Mouse (Mus musculus): ENCODE data around the gene Clnk. TPM values are rescaled to one million over a fixed set of nuclear protein-coding genes. Genes with fewer than 3 reads are reported as not detected.

The Clnk gene
- total and polyA plus RNA-seq, 3 experiments = 0.08 TPM; not detected in 2

DNA sequence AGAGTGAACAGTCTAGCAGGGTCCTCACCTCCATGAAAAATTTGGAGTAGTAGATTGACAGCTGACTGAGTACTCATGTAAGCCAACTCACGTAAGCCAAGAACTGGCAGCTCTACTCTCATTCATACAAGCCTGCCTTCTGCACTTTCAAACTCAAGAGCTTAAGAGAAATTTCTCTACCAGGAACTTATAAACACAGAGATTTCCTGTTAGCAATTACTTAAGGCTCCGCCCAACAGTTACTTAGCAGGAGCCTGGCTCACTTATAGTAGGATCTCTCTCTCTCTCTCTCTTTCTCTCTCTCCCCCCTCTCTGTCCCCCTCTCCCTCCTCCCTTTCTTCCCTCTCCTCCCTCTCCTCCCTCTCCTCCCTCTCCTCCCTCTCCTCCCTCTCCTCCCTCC is 32.3 kb downstream of the Clnk start:
- Histone ChIP-seq H3K4me1 (ENCODE audit: control insufficient read depth, insufficient read depth, low read length) (no peaks in the 10 kb centered on the region), H3K4me3 (no peak overlapping the region), H3K36me3 (ENCODE audit: control insufficient read depth, insufficient read depth, low read length) (no peaks in the 10 kb centered on the region), H3K9ac (ENCODE audit: low read depth, low read length) (no peak overlapping the region), H3K79me2 (replicated peaks; ENCODE audit: control insufficient read depth, insufficient read depth, low read length) (no peaks in the 10 kb centered on the region), H3K27ac (no peak overlapping the region), H3K27me3 (ENCODE audit: control insufficient read depth, insufficient read depth, low read length) (no peaks in the 10 kb centered on the region)
- TF ChIP-seq CTCF (IDR thresholded peaks at IDR 0.05) = no peak
- TF ChIP-seq POLR2A (IDR thresholded peaks at IDR 0.05; ENCODE audit: insufficient read depth, low read depth, low read length) = no peak
- no peak for TF ChIP-seq EP300 (IDR thresholded peaks at IDR 0.05; ENCODE audit: insufficient read depth, low read depth, low read length)
- intact Hi-C loops (cut with DNase I) = no loop called here
- no peak for DNase-seq
- WGBS = 89% methylated on average over 2 of the region's 2 CpGs

DNA sequence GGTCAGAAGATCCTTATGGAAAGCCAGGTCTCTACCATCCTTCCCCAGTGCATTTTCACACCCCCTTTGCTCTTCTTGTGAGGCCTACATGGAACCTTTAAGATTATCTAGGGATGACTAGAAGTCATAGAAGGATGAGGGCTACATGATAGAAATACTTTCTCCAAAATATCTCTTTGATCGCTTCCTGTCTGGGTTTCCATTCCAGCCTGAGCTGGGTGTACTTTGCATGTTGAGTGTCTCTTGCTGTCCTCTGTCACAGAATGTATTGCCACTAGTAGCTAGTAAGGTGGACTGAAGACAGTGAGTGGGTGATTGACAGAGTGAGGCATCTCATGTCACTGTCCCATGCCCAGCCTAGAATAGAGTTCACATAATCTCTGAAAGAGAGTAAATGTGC is 36.6 kb downstream of the Clnk start:
- Histone ChIP-seq H3K27me3 (ENCODE audit: control insufficient read depth, insufficient read depth, low read length) (no peaks in the 10 kb centered on the region), H3K4me1 (ENCODE audit: control insufficient read depth, insufficient read depth, low read length) (no peaks in the 10 kb centered on the region), H3K27ac (no peak overlapping the region), H3K36me3 (ENCODE audit: control insufficient read depth, insufficient read depth, low read length) (no peaks in the 10 kb centered on the region), H3K79me2 (replicated peaks; ENCODE audit: control insufficient read depth, insufficient read depth, low read length) (no peaks in the 10 kb centered on the region), H3K9ac (ENCODE audit: low read depth, low read length) (no peak overlapping the region), H3K4me3 (no peak overlapping the region)
- intact Hi-C loops (cut with DNase I) = no loop called here
- no peak for TF ChIP-seq CTCF (IDR thresholded peaks at IDR 0.05)
- no peak for TF ChIP-seq POLR2A (IDR thresholded peaks at IDR 0.05; ENCODE audit: insufficient read depth, low read depth, low read length)
- TF ChIP-seq EP300 (IDR thresholded peaks at IDR 0.05; ENCODE audit: insufficient read depth, low read depth, low read length) = no peak
- WGBS = 88% methylated on average over 1 of the region's 1 CpGs
- no peak for DNase-seq

DNA sequence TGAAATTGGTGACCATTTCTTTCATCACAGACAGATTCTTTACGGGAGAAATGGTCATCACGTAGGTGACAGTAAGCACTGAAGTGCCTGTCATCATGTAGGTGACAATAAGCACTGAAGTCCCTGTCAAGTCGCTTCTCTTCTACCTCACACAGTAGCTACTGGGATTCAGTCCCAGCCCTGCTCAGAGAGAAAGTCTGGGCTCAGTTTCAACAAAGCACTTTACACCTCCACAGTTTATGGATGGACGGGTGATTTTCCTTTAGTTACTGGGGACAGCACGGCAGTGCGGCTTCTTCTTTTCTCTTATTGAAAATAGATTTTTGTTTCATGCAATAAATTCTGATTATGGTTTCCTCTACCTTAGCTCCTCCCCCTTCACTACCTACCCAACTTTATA is 49.3 kb downstream of the Clnk start:
- intact Hi-C loops (cut with DNase I) = no loop called here

DNA sequence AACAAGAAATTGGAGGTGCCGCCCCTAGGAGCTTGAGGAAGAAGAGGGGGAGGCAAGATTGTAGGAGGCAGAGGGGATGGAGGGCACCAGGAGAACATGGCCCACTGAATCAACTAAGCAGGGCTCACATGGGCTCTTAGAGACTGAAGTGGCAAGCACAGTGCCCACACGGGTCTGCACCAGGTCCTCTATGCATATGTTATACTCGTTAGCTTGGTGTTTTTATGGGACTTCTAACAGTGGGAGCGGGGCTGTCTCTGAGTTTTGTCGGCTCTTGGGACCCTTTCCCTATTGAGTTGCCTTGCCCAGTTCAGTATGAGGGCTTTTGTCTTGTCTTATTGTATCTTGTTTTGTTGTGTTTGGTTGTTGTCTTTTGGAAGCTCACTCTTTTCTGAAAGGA is 50.0 kb downstream of the Clnk start:
- H3K4me1 ChIP-seq (ENCODE audit: control insufficient read depth, insufficient read depth, low read length) = no peaks in the 10 kb centered on the region
- H3K36me3 ChIP-seq (ENCODE audit: control insufficient read depth, insufficient read depth, low read length) = no peaks in the 10 kb centered on the region
- WGBS = 87% methylated on average over 5 of the region's 5 CpGs
- H3K4me3 ChIP-seq = no peak overlapping the region
- H3K27ac ChIP-seq = no peak overlapping the region
- no peak overlapping the region for H3K9ac ChIP-seq (ENCODE audit: low read depth, low read length)
- no peak for DNase-seq
- TF ChIP-seq EP300 (IDR thresholded peaks at IDR 0.05; ENCODE audit: insufficient read depth, low read depth, low read length) = no peak
- no peak for TF ChIP-seq CTCF (IDR thresholded peaks at IDR 0.05)
- no peak for TF ChIP-seq POLR2A (IDR thresholded peaks at IDR 0.05; ENCODE audit: insufficient read depth, low read depth, low read length)
- H3K79me2 ChIP-seq (replicated peaks; ENCODE audit: control insufficient read depth, insufficient read depth, low read length) = no peaks in the 10 kb centered on the region
- intact Hi-C loops (cut with DNase I) = no loop called here
- no peaks in the 10 kb centered on the region for H3K27me3 ChIP-seq (ENCODE audit: control insufficient read depth, insufficient read depth, low read length)

More for the DNA sequence above, 49.3 kb downstream of the Clnk start:
- no peak for TF ChIP-seq EP300 (IDR thresholded peaks at IDR 0.05; ENCODE audit: insufficient read depth, low read depth, low read length)
- no peak for TF ChIP-seq CTCF (IDR thresholded peaks at IDR 0.05)
- TF ChIP-seq POLR2A (IDR thresholded peaks at IDR 0.05; ENCODE audit: insufficient read depth, low read depth, low read length) = no peak
- WGBS = 69% methylated on average over 6 of the region's 6 CpGs
- Histone ChIP-seq H3K9ac (ENCODE audit: low read depth, low read length) (no peak overlapping the region), H3K36me3 (ENCODE audit: control insufficient read depth, insufficient read depth, low read length) (no peaks in the 10 kb centered on the region), H3K27me3 (ENCODE audit: control insufficient read depth, insufficient read depth, low read length) (no peaks in the 10 kb centered on the region), H3K27ac (no peak overlapping the region), H3K4me3 (no peak overlapping the region), H3K79me2 (replicated peaks; ENCODE audit: control insufficient read depth, insufficient read depth, low read length) (no peaks in the 10 kb centered on the region), H3K4me1 (ENCODE audit: control insufficient read depth, insufficient read depth, low read length) (no peaks in the 10 kb centered on the region)
- DNase-seq = no peak

DNA sequence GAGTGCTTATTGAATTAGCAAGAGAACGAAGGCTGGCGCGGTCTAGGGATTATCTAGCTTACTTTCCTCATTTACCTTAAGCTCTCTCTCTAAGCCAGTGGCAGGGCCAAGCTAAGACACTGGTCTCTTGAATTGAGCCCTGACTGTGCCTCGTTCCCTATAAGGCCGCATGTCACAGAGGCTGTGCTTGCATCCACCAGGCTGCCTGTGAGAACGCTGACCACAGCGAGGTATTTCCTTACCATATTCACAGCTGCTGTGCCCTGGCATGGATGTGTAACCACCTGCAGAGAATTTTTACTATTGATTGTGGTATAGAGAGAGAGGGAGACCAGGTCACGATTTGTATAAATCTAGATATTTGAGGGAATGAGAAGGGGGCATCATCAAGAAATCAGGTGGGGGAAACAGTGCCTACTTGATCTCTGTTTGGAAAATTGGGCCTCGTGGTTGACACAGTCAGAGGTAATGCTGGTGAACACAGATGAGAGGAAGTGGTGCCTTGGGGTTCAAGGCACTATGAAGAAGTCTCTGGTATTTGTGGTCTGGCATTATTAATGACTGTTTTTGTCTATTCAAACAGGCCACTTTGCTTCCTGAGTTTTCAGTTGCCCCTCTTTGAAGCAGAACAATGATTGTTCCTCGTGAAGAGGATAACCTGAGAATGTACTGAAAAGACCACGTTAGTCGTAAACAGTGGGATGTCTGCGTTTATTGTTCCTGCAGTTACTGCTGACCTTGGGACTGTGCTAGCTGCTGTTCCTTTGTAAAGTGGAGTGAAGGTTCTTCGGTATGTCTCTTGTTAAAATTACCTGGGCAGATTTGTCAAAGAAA is 52.3 kb downstream of the Clnk start:
- H3K27me3 ChIP-seq (ENCODE audit: control insufficient read depth, insufficient read depth, low read length) = no peaks in the 10 kb centered on the region
- H3K4me1 ChIP-seq (ENCODE audit: control insufficient read depth, insufficient read depth, low read length) = no peaks in the 10 kb centered on the region
- intact Hi-C loops (cut with DNase I) = no loop called here
- H3K27ac ChIP-seq = no peak overlapping the region
- H3K9ac ChIP-seq (ENCODE audit: low read depth, low read length) = no peak overlapping the region
- TF ChIP-seq EP300 (IDR thresholded peaks at IDR 0.05; ENCODE audit: insufficient read depth, low read depth, low read length) = no peak
- no peak for TF ChIP-seq CTCF (IDR thresholded peaks at IDR 0.05)
- no peak for TF ChIP-seq POLR2A (IDR thresholded peaks at IDR 0.05; ENCODE audit: insufficient read depth, low read depth, low read length)
- 71% methylated on average over 14 of the region's 14 CpGs for WGBS
- no peak overlapping the region for H3K4me3 ChIP-seq
- H3K79me2 ChIP-seq (replicated peaks; ENCODE audit: control insufficient read depth, insufficient read depth, low read length) = no peaks in the 10 kb centered on the region
- no peaks in the 10 kb centered on the region for H3K36me3 ChIP-seq (ENCODE audit: control insufficient read depth, insufficient read depth, low read length)
- no peak for DNase-seq

DNA sequence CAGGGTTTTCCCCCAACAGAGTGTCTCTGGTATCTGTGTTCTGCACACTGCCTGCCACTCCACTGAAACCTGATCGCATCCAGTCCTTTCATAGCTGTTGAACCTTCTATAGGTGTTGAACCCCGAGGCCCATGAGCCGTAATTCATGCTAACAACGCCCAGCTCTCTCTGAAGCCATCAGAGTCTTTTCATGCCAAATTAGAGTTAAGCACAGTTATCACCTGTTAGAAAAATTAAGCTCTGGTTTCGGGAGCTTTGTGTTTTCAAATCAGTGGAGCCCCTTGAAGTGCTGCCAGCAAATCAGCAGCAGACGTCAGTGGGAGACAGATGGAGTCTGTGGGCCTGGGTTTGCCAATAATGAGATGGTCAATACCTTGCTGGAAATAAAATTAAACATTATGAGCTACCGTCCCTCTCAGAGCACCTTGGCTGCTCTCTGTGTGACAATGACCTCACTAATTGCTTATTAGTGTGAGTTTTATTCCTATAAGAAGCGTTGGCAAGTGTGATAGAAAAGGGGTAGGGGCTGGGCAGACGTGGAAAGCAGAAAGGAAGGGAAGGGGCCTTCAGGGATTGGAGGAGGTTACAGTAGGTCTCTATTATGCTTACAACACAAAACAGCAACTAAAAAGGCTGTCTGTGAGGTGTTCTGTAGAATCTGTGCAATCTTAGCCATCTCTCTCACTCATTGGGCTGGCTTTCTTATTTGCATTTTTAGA is 63.1 kb downstream of the Clnk start:
- no peak for TF ChIP-seq CTCF (IDR thresholded peaks at IDR 0.05)
- no peak for TF ChIP-seq POLR2A (IDR thresholded peaks at IDR 0.05; ENCODE audit: insufficient read depth, low read depth, low read length)
- TF ChIP-seq EP300 (IDR thresholded peaks at IDR 0.05; ENCODE audit: insufficient read depth, low read depth, low read length) = no peak
- 62% methylated on average over 9 of the region's 9 CpGs for WGBS
- Histone ChIP-seq H3K36me3 (ENCODE audit: control insufficient read depth, insufficient read depth, low read length) (no peaks in the 10 kb centered on the region), H3K4me3 (no peak overlapping the region), H3K9ac (ENCODE audit: low read depth, low read length) (no peak overlapping the region), H3K27ac (no peak overlapping the region), H3K79me2 (replicated peaks; ENCODE audit: control insufficient read depth, insufficient read depth, low read length) (no peaks in the 10 kb centered on the region), H3K4me1 (ENCODE audit: control insufficient read depth, insufficient read depth, low read length) (no peaks in the 10 kb centered on the region), H3K27me3 (ENCODE audit: control insufficient read depth, insufficient read depth, low read length) (no peaks in the 10 kb centered on the region)
- intact Hi-C loops (cut with DNase I) = no loop called here
- DNase-seq = no peak

All from heart, adult 2 months (tissue).